Mouse (Mus musculus): ENCODE results near the gene Cdkal1.

- TF ChIP-seq E2F4 (IDR thresholded peaks at IDR 0.05; ENCODE audit: insufficient replicate concordance, low read depth, low read length) = no peak
- TF ChIP-seq MAX (IDR thresholded peaks at IDR 0.05; ENCODE audit: low read length) = no peak
- no peak for TF ChIP-seq POLR2A (IDR thresholded peaks at IDR 0.05; ENCODE audit: low read depth, low read length)
- TF ChIP-seq CTCF (conservative IDR thresholded peaks at IDR 0.05 in 1 of 2, IDR thresholded peaks at IDR 0.05 in 1 of 2; ENCODE audit: low read depth in 2 of 2, low read length in 2 of 2) = no peak
Measured at GRCm38 (mm10) chr13:29210159-29211021, 645.1 kb downstream of the Cdkal1 start.
